Mouse (Mus musculus): Measurements from ENCODE around the gene Usp33. TPM values are rescaled to one million over a fixed set of nuclear protein-coding genes. Genes with fewer than 3 reads are reported as not detected.

The Usp33 gene
- total and polyA plus RNA-seq, 3 experiments = 38.3 to 54.7 (median 48.9) TPM

- TF ChIP-seq SMC3 (IDR thresholded peaks at IDR 0.05; ENCODE audit: low read depth, low read length) (peak; percentile 26), CTCF (conservative IDR thresholded peaks at IDR 0.05 in 1 of 2, IDR thresholded peaks at IDR 0.05 in 1 of 2; ENCODE audit: low read depth in 2 of 2, low read length in 2 of 2) (peak in 1 of 2 experiments; percentile 54; a peak in 3 of 4 replicates), IRF4 (IDR thresholded peaks at IDR 0.05; ENCODE audit: low read depth, low read length) (no peak)
- in situ Hi-C loops (cut with MboI; ENCODE audit: low pct_ligation_motif_present, low pct_unique_long_range_greater_than_20kb, low sequenced_read_pairs) = no loop called here
Observed at GRCm38 (mm10) chr3:152300376-152301337, 45.6 kb upstream of the Usp33 start.

DNA sequence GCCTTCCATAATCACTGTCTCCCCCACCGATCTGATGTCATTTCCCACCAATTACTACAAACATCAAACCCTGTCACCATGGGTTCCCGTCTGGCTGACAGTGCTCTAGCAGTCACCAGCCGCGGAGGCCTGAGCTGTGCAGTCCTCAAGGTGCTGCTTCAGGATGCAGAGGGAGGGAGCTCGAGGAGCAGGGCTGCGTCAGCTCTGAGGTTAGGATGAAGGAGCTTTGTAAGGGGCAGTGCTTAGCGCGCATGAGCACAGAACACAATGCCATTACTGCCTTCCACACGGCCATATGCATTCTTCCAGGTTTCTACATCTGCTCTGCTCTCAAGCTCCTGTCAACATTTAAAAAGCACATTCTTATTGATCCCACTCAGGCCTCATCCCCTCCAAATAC, 43.3 kb upstream of the Usp33 start:
- Histone ChIP-seq H3K27ac (ENCODE audit: insufficient read depth, low read depth) (no peak overlapping the region), H3K4me3 (replicated peaks in 1 of 3; ENCODE audit: low read depth in 2 of 3, low read length in 2 of 3, poor library complexity in 1 of 3) (no peak overlapping the region), H3K4me1 (ENCODE audit: control insufficient read depth in 1 of 2, insufficient read depth in 2 of 2) (peaks cover 2 to 21% of the 10 kb centered on the region in 2 experiments; a peak in 1 of 4 replicates), H3K4me2 (ENCODE audit: insufficient read depth, low read depth, poor library complexity, severe bottlenecking) (no peak overlapping the region), H3K9me3 (replicated peaks; ENCODE audit: low read length) (no peaks in the 10 kb centered on the region), H3K79me2 (replicated peaks; ENCODE audit: control insufficient read depth, extremely low read depth, insufficient read depth, poor library complexity, severe bottlenecking) (no peaks in the 10 kb centered on the region), H3K36me3 (replicated peaks in 1 of 2; ENCODE audit: control insufficient read depth in 1 of 2, insufficient read depth in 1 of 2, low read length in 1 of 2) (peaks cover 43 to 84% of the 10 kb centered on the region in 2 experiments), H3K9ac (ENCODE audit: insufficient read depth, low read depth) (no peak overlapping the region), H3K27me3 (replicated peaks) (no peaks in the 10 kb centered on the region)
- dilution Hi-C loops (cut with MboI; ENCODE audit: extremely low pct_ligation_motif_present, extremely low pct_unique_long_range_greater_than_20kb, low sequenced_read_pairs) = no loop called here
- no peak for DNase-seq (ENCODE audit: extremely low read depth)
- in situ Hi-C loops (cut with MboI; ENCODE audit: low pct_ligation_motif_present, low pct_unique_long_range_greater_than_20kb, low sequenced_read_pairs) = no loop called here
- TF ChIP-seq RCOR1 (conservative IDR thresholded peaks at IDR 0.05; ENCODE audit: low read depth, low read length) (no peak), USF1 (IDR thresholded peaks at IDR 0.05; ENCODE audit: low read depth, low read length) (no peak), GABPA (IDR thresholded peaks at IDR 0.05; ENCODE audit: insufficient replicate concordance, low read depth, low read length) (no peak), E2F4 (IDR thresholded peaks at IDR 0.05; ENCODE audit: insufficient replicate concordance, low read depth, low read length) (no peak), ZNF384 (IDR thresholded peaks at IDR 0.05; ENCODE audit: low read depth, low read length) (no peak), MAX (IDR thresholded peaks at IDR 0.05; ENCODE audit: low read length) (no peak), ETS1 (conservative IDR thresholded peaks at IDR 0.05; ENCODE audit: low read depth, low read length) (no peak), SMC3 (IDR thresholded peaks at IDR 0.05; ENCODE audit: low read depth, low read length) (no peak), PAX5 (IDR thresholded peaks at IDR 0.05; ENCODE audit: low read length) (no peak)

More at GRCm38 (mm10) chr3:152300376-152301337, 45.6 kb upstream of the Usp33 start:
- Histone ChIP-seq H3K4me3 (replicated peaks in 1 of 3; ENCODE audit: low read depth in 2 of 3, low read length in 2 of 3, poor library complexity in 1 of 3) (no peak overlapping the region), H3K79me2 (replicated peaks; ENCODE audit: control insufficient read depth, extremely low read depth, insufficient read depth, poor library complexity, severe bottlenecking) (no peaks in the 10 kb centered on the region), H3K36me3 (replicated peaks in 1 of 2; ENCODE audit: control insufficient read depth in 1 of 2, insufficient read depth in 1 of 2, low read length in 1 of 2) (peaks cover 46 to 86% of the 10 kb centered on the region in 2 experiments), H3K9ac (ENCODE audit: insufficient read depth, low read depth) (no peak overlapping the region), H3K4me2 (ENCODE audit: insufficient read depth, low read depth, poor library complexity, severe bottlenecking) (no peak overlapping the region), H3K27ac (ENCODE audit: insufficient read depth, low read depth) (no peak overlapping the region), H3K27me3 (replicated peaks) (no peaks in the 10 kb centered on the region), H3K4me1 (ENCODE audit: control insufficient read depth in 1 of 2, insufficient read depth in 2 of 2) (peaks cover 2 to 9% of the 10 kb centered on the region in 2 experiments; a peak in 1 of 4 replicates), H3K9me3 (replicated peaks; ENCODE audit: low read length) (no peaks in the 10 kb centered on the region)
- dilution Hi-C loops (cut with MboI; ENCODE audit: extremely low pct_ligation_motif_present, extremely low pct_unique_long_range_greater_than_20kb, low sequenced_read_pairs) = no loop called here
- DNase-seq (ENCODE audit: extremely low read depth) = peak; percentile 24

Data from CH12.LX (cell line).